Mouse (Mus musculus): ENCODE measurements around the gene Mfsd6. TPM values are rescaled to one million over a fixed set of nuclear protein-coding genes. Genes with fewer than 3 reads are reported as not detected.
"Not testable (repeated sequence)": the region's sequence is repeated elsewhere in the genome, so short reads cannot be mapped to it uniquely, and the experiment has no call there.

Gene Mfsd6
- polyA plus RNA-seq, 1 experiment from 2014 or later: 2.7 TPM

- no peak overlapping the region for H3K27ac ChIP-seq
- no peak overlapping the region for H3K9ac ChIP-seq
- WGBS: 82% methylated on average over 3 of the region's 3 CpGs
- H3K9me3 ChIP-seq (replicated peaks): no peaks in the 10 kb centered on the region
- no peaks in the 10 kb centered on the region for H3K4me1 ChIP-seq (replicated peaks)
- no peak overlapping the region for H3K4me3 ChIP-seq
- ATAC-seq (replicated peaks; ENCODE audit: insufficient number of reproducible peaks, insufficient read depth, low FRiP score, low read depth): no peak
- H3K4me2 ChIP-seq: no peak overlapping the region
- H3K27me3 ChIP-seq: no peaks in the 10 kb centered on the region
- no peaks in the 10 kb centered on the region; the same call in 1 of the 2 replicates for H3K36me3 ChIP-seq
Observed at GRCm38 (mm10) chr1:52707030-52707429, 20.2 kb downstream of the Mfsd6 start.

GRCm38 (mm10) chr1:52702738-52703491 lies 24.3 kb downstream of the Mfsd6 start:
- no peak overlapping the region for H3K9ac ChIP-seq
- ATAC-seq (replicated peaks; ENCODE audit: insufficient number of reproducible peaks, insufficient read depth, low FRiP score, low read depth): no peak
- WGBS: 79% methylated on average over 7 of the region's 7 CpGs

GRCm38 (mm10) chr1:52701941-52702340 lies 25.3 kb downstream of the Mfsd6 start:
- no peaks in the 10 kb centered on the region for H3K36me3 ChIP-seq
- no peaks in the 10 kb centered on the region for H3K27me3 ChIP-seq
- H3K9ac ChIP-seq: no peak overlapping the region
- no peak for ATAC-seq (replicated peaks; ENCODE audit: insufficient number of reproducible peaks, insufficient read depth, low FRiP score, low read depth)
- H3K4me1 ChIP-seq (replicated peaks): no peaks in the 10 kb centered on the region
- H3K4me2 ChIP-seq: no peak overlapping the region
- no peak overlapping the region for H3K4me3 ChIP-seq
- H3K9me3 ChIP-seq (replicated peaks): no peaks in the 10 kb centered on the region
- H3K27ac ChIP-seq: no peak overlapping the region
- 88% methylated on average over 1 of the region's 1 CpGs for WGBS

More at GRCm38 (mm10) chr1:52702738-52703491, 24.3 kb downstream of the Mfsd6 start:
- Histone ChIP-seq H3K9me3 (replicated peaks) (no peaks in the 10 kb centered on the region), H3K27ac (no peak overlapping the region), H3K4me1 (replicated peaks) (no peaks in the 10 kb centered on the region), H3K36me3 (no peaks in the 10 kb centered on the region), H3K4me2 (no peak overlapping the region), H3K27me3 (no peaks in the 10 kb centered on the region), H3K4me3 (no peak overlapping the region)

DNA sequence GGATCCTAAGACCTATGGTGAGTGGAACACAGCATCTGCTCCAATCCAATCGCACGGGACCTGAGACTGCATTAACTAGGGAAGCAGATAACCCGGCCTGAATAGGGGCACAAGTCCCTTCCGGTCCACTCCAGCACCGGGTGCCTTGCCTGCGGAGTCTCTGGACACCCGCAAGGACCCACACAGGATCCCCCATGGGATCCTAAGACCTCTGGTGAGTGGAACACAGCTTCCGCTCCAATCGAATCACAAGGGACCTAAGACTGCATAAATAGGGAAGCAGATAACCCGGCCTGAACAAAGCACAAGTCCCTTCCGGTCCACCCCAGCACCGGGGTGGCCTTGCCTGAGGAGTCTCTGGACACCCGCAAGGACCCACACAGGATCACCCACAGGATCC lies 32.8 kb downstream of the Mfsd6 start:
- H3K4me3 ChIP-seq; H3K4me2 ChIP-seq; H3K9ac ChIP-seq; H3K27me3 ChIP-seq; H3K4me1 ChIP-seq (replicated peaks); H3K9me3 ChIP-seq (replicated peaks); H3K36me3 ChIP-seq; H3K27ac ChIP-seq; ATAC-seq (replicated peaks; ENCODE audit: insufficient number of reproducible peaks, insufficient read depth, low FRiP score, low read depth): not testable (repeated sequence)
- 88% methylated on average over 13 of the region's 13 CpGs for WGBS

GRCm38 (mm10) chr1:52687636-52688035 lies 39.6 kb downstream of the Mfsd6 start:
- no peak for ATAC-seq (replicated peaks; ENCODE audit: insufficient number of reproducible peaks, insufficient read depth, low FRiP score, low read depth)
- H3K9ac ChIP-seq: no peak overlapping the region
- H3K27ac ChIP-seq: no peak overlapping the region
- no peak overlapping the region for H3K4me3 ChIP-seq
- no peaks in the 10 kb centered on the region for H3K9me3 ChIP-seq (replicated peaks)
- H3K4me2 ChIP-seq: no peak overlapping the region
- no peaks in the 10 kb centered on the region for H3K36me3 ChIP-seq
- H3K27me3 ChIP-seq: no peaks in the 10 kb centered on the region
- WGBS: 79% methylated on average over 8 of the region's 8 CpGs
- H3K4me1 ChIP-seq (replicated peaks): no peaks in the 10 kb centered on the region

GRCm38 (mm10) chr1:52683550-52683949 lies 43.7 kb downstream of the Mfsd6 start:
- WGBS: 75% methylated on average over 4 of the region's 4 CpGs

DNA sequence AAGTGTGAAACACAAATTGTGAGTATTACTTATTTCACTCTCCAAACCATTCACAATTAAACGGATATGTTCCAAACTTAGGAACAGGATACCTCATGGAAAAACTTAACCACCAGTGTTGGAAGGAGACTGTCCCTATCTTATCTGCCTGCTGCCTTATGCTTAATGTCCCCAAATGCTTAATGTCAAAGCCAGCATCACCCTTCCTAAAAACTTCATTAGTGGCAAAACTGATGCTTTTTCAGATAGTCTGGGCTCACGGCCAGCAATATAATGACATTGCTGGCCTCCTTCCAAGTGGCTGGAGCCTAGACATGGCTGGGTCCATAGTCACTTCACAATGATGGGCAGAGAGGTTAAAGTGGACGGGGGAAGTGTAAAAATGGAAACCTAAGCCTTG lies 50.6 kb downstream of the Mfsd6 start:
- Histone ChIP-seq H3K4me3 (no peak overlapping the region), H3K4me1 (replicated peaks) (peaks cover 17% of the 10 kb centered on the region), H3K36me3 (no peaks in the 10 kb centered on the region), H3K27ac (peak overlapping the region; percentile 88), H3K4me2 (no peak overlapping the region), H3K27me3 (no peaks in the 10 kb centered on the region), H3K9ac (no peak overlapping the region), H3K9me3 (replicated peaks) (no peaks in the 10 kb centered on the region)
- 8% methylated on average over 3 of the region's 3 CpGs for WGBS
- ATAC-seq (replicated peaks; ENCODE audit: insufficient number of reproducible peaks, insufficient read depth, low FRiP score, low read depth): peak; percentile 84

More at GRCm38 (mm10) chr1:52683550-52683949, 43.7 kb downstream of the Mfsd6 start:
- Histone ChIP-seq H3K4me1 (replicated peaks) (peaks cover 8% of the 10 kb centered on the region), H3K9ac (no peak overlapping the region), H3K4me3 (no peak overlapping the region), H3K4me2 (no peak overlapping the region), H3K9me3 (replicated peaks) (no peaks in the 10 kb centered on the region), H3K27me3 (no peaks in the 10 kb centered on the region), H3K27ac (no peak overlapping the region), H3K36me3 (no peaks in the 10 kb centered on the region)
- no peak for ATAC-seq (replicated peaks; ENCODE audit: insufficient number of reproducible peaks, insufficient read depth, low FRiP score, low read depth)

DNA sequence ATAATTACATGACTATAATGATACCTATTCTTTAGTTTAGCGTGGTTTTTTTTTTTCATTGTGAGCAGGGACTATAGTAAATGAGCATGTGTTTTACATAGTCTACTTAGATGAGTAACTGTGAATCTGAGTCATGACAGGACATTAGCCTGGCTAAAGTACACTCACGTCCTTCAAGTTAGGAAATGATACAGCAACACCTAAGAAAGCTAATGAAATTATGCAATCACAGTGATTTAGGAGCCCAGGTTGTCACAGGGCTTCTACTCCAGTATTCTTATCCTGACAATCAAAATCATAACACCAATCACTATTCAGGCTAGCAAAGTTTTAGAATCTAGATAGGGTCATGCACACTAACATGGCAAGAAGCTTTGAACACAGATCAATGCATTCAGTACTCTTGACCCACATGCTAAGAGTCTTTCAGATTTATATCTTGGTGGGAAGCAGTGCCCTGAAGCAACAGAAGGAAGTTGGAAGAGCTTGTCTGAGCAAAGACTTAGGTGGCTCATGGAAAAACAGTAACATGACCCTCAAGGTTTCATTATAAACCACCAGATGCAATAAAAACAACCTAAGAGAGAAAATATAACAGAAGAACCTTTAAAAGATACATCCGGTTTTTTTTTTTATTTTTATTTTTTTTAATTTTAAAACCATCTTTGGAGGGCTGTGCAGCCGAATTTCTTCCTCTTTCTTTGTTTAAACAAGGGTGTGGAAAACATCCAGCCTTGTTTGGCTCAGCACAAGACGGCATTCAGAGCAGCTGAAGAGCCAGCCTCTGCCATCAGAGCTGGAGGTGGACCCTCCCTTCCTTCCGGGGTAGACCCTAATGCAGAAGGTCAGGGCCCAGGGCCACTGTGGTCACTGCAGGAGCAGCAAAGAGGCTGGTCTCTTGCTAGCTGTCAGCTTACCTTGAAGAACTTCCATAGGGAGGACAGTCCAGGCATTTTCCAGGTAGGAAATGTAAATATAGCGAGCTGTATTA lies 51.4 kb downstream of the Mfsd6 start:
- no peak overlapping the region for H3K9ac ChIP-seq
- 53% methylated on average over 7 of the region's 7 CpGs for WGBS
- peak overlapping the region; percentile 88 for H3K27ac ChIP-seq
- H3K4me1 ChIP-seq (replicated peaks): peaks cover 17% of the 10 kb centered on the region
- no peak overlapping the region for H3K4me3 ChIP-seq
- H3K27me3 ChIP-seq: no peaks in the 10 kb centered on the region
- no peaks in the 10 kb centered on the region for H3K36me3 ChIP-seq
- H3K4me2 ChIP-seq: 0 out of 2 replicates have a peak overlapping the region, but pooled peaks have one; percentile 0
- peak; percentile 47 for ATAC-seq (replicated peaks; ENCODE audit: insufficient number of reproducible peaks, insufficient read depth, low FRiP score, low read depth)
- no peaks in the 10 kb centered on the region for H3K9me3 ChIP-seq (replicated peaks)

GRCm38 (mm10) chr1:52669931-52670330 lies 57.3 kb downstream of the Mfsd6 start:
- no peaks in the 10 kb centered on the region for H3K36me3 ChIP-seq
- no peak overlapping the region for H3K4me2 ChIP-seq
- no peaks in the 10 kb centered on the region for H3K4me1 ChIP-seq (replicated peaks)
- H3K4me3 ChIP-seq: no peak overlapping the region
- H3K9me3 ChIP-seq (replicated peaks): no peaks in the 10 kb centered on the region
- no peaks in the 10 kb centered on the region for H3K27me3 ChIP-seq
- WGBS: 84% methylated on average over 1 of the region's 1 CpGs
- no peak for ATAC-seq (replicated peaks; ENCODE audit: insufficient number of reproducible peaks, insufficient read depth, low FRiP score, low read depth)
- H3K27ac ChIP-seq: no peak overlapping the region
- H3K9ac ChIP-seq: no peak overlapping the region

DNA sequence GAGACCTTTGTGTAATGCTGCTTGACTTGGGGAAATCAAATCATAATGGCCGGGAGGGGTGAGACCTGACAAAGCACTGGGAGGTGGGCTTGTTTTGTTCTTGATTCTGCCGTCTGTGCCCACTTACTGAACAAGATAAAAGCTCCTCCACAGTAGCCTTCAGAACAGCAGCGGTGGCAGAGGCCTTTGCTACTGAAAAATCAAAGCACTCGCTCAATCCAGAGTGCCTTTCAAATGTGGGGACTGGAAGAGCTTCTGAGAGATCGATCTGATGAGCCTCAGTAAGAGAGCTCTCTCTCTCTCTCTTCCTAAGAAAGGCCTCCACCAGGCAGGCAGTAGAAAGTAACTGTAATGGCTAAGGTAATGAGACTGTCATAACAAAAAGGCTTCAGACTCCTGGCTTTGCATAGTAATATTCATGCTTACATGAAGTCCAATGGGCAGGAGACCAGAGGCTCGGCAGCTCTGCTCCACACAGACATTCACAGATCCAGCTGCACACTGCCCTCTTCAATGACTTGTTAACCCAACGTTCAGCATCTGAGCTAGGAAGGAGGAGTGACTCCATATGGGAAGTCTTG lies 58.4 kb downstream of the Mfsd6 start:
- no peak overlapping the region for H3K9ac ChIP-seq
- H3K4me1 ChIP-seq (replicated peaks): no peaks in the 10 kb centered on the region
- ATAC-seq (replicated peaks; ENCODE audit: insufficient number of reproducible peaks, insufficient read depth, low FRiP score, low read depth): no peak
- WGBS: 33% methylated on average over 7 of the region's 7 CpGs
- no peak overlapping the region for H3K4me3 ChIP-seq
- H3K36me3 ChIP-seq: no peaks in the 10 kb centered on the region
- H3K27ac ChIP-seq: no peak overlapping the region
- H3K9me3 ChIP-seq (replicated peaks): no peaks in the 10 kb centered on the region
- H3K27me3 ChIP-seq: no peaks in the 10 kb centered on the region
- H3K4me2 ChIP-seq: no peak overlapping the region

DNA sequence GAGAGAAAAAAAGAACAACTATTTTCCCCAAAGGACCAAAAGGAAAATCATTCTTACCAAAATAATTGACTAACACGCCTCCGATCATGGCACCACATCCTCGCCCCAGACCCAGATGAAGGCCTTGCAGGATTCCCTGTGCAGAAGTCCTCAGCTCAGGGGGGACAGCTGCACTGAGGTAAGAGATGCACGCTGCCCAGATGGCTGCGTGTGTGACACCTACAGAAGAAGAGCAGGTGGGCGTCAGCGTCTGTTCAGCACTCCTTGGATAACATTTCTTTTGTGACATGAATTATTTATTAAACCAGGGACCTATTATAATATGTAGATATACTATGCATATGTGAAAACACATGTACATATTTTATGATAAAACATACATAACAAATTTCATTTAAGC lies 64.0 kb downstream of the Mfsd6 start:
- Histone ChIP-seq H3K9me3 (replicated peaks) (no peaks in the 10 kb centered on the region), H3K27ac (no peak overlapping the region), H3K36me3 (0 out of 2 replicates have a peak, but pooled peaks cover 4% of the 10 kb centered on the region), H3K9ac (no peak overlapping the region), H3K4me2 (no peak overlapping the region), H3K4me1 (replicated peaks) (no peaks in the 10 kb centered on the region), H3K4me3 (no peak overlapping the region), H3K27me3 (no peaks in the 10 kb centered on the region)
- WGBS: 92% methylated on average over 7 of the region's 7 CpGs
- no peak for ATAC-seq (replicated peaks; ENCODE audit: insufficient number of reproducible peaks, insufficient read depth, low FRiP score, low read depth)
